Mouse (Mus musculus): ENCODE results near the gene Tspan3.

DNA sequence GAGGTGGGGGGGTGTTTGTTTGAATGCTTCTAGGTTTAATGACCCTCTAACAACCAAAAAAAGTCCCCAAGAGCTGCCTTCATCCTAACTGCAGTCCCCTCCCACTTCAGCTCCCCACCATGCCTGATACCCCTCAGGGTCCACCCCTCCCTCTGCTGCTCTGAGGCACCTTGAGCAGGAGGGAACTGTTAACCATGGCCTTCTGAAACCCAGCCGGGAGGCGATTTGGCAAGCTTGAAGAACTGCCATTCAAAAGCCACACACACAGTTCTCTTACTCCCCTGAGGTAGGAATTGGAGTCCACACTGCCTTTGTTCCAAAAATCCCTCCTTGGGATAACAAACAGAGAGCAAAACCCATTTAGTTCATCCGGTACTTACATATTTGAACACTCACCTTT is 29.9 kb upstream of the Tspan3 start:
- TF ChIP-seq CTCF (IDR thresholded peaks at IDR 0.05; ENCODE audit: borderline replicate concordance, extremely low read depth, insufficient read depth, insufficient read length) = no peak
- TF ChIP-seq POLR2A (IDR thresholded peaks at IDR 0.05; ENCODE audit: borderline replicate concordance, extremely low read depth, insufficient read depth, insufficient read length, poor library complexity, severe bottlenecking) = no peak

All from brain, embryonic 14.5 days (tissue).